Mouse (Mus musculus): ENCODE results near the gene Actrt2. TPM values are rescaled to one million over a fixed set of nuclear protein-coding genes. Genes with fewer than 3 reads are reported as not detected.

Gene Actrt2
- polyA plus RNA-seq, 1 experiment from 2014 or later = not detected

DNA sequence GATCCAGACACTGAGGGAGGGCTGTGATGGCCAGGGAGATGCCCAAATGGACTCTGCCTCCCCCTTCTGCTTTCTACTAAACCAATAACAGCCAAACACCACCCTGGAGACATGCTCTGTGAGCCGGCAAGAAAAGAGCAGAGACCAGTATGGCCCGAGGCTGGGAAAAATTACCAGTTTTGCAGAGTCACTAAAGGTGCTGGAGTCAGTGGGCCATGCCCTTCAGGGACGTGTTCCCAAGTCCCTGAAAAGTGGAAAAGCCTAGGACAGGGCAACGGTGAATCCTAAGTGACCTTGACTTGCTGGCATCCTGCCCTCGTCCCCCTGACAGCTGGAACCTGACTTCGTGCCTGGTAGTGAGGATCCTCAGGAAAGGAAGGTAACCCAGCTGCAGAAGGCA, 25.2 kb downstream of the Actrt2 start:
- H3K27ac ChIP-seq (replicated peaks) = no peak overlapping the region
- H3K4me3 ChIP-seq = no peak overlapping the region
- WGBS = 3% methylated on average over 6 of the region's 6 CpGs
- peaks cover 100% of the 10 kb centered on the region for H3K27me3 ChIP-seq (ENCODE audit: low read depth, poor library complexity, severe bottlenecking)
- no peaks in the 10 kb centered on the region for H3K36me3 ChIP-seq
- H3K9me3 ChIP-seq (replicated peaks) = peaks cover 10% of the 10 kb centered on the region
- peak; percentile 38 for DNase-seq (ENCODE audit: low spot score)
- H3K4me1 ChIP-seq = peaks cover 48% of the 10 kb centered on the region

DNA sequence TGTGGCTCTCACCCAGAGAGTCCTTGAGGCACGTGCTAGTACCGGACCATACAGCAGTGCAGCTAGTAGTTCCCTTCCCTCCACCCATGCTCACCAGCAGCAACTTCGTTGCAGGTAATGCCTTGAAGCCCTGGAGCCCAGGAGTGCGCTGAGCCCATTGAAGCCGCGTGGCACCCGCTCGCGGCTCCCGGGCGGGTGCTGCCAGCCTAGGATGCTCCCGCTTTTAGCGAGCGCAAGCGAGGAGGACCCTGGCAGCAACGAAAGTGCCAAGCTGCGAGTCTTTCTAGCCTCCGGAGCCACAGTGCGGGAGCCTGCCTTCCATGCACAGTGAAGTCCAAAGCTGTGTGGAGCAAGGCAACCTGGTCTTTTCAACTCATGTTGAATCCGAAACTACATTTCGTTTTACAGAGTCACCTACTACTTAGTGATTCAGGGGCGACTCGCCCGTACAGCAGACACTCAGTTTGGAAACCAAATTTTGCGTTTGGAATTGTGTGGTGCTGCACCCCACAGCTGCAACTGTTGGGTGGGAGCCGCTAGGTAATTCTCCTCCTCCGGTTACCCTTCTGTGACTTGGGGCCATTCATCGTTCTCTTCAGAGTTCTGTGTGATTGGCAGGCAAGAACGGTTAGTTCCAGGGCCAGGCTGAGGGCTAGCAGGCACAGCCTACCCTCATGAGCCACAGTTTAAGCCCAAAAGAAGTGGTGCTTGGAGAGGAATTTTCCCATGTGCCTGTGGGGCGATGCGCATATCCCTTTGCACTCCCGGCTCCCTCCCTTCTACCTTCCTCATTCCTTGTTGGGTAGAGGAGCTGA, 26.2 kb downstream of the Actrt2 start:
- H3K36me3 ChIP-seq = no peaks in the 10 kb centered on the region
- H3K27me3 ChIP-seq (ENCODE audit: low read depth, poor library complexity, severe bottlenecking) = peaks cover 100% of the 10 kb centered on the region
- DNase-seq (ENCODE audit: low spot score) = peak; percentile 59
- H3K27ac ChIP-seq (replicated peaks) = 0 out of 2 replicates have a peak overlapping the region, but pooled peaks have one; percentile 23
- WGBS = under 1% methylated on average over 32 of the region's 32 CpGs
- H3K4me3 ChIP-seq = peak overlapping the region; percentile 28; the same call in 1 of the 2 replicates
- no peaks in the 10 kb centered on the region for H3K9me3 ChIP-seq (replicated peaks)
- peaks cover 58% of the 10 kb centered on the region for H3K4me1 ChIP-seq

DNA sequence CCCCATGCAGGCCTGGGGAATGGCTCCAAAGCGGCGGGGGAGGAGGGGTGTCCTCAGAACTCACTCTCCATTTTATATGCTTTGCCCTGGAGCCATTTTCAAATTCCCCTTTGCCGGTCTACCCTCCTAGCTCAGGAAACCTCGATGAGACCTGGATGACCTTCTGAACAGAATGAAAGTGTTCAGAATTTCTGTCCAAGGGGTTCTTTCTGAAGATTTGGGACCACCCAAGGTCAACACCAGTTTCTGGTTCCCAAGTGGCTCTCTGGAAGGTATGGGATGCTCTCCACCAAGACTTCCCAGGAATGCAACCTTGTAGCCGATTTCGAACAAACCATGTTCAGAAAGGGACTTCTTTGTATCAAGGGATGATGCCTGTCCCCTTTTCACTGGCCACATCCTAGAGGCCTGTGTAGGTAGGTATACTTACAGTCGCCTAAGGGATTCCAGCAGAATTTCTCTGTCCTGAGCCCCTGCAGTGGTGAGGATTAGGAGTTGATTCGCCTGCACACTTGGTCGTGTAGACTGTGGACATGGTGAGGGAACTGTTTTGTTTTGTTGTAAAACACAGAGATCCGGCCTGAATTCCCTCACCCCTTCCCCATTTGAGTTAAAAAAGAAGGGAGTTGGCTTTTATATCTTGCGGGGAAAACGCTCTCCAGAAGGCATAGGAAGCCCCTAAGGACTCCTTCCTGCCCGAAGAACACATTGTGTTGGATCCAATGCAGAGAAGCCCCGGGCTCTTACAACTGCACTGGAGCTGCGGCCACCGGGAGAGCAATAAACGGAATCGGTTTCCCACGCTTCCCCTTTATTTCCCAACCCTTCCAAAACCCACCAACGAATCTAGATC, 27.0 kb downstream of the Actrt2 start:
- Histone ChIP-seq H3K36me3 (no peaks in the 10 kb centered on the region), H3K27ac (replicated peaks) (no peak overlapping the region), H3K4me1 (peaks cover 65% of the 10 kb centered on the region), H3K4me3 (peak overlapping the region; percentile 28; the same call in 1 of the 2 replicates), H3K27me3 (ENCODE audit: low read depth, poor library complexity, severe bottlenecking) (peaks cover 99% of the 10 kb centered on the region), H3K9me3 (replicated peaks) (no peaks in the 10 kb centered on the region)
- DNase-seq (ENCODE audit: low spot score) = peak; percentile 41
- WGBS = 1% methylated on average over 20 of the region's 20 CpGs

DNA sequence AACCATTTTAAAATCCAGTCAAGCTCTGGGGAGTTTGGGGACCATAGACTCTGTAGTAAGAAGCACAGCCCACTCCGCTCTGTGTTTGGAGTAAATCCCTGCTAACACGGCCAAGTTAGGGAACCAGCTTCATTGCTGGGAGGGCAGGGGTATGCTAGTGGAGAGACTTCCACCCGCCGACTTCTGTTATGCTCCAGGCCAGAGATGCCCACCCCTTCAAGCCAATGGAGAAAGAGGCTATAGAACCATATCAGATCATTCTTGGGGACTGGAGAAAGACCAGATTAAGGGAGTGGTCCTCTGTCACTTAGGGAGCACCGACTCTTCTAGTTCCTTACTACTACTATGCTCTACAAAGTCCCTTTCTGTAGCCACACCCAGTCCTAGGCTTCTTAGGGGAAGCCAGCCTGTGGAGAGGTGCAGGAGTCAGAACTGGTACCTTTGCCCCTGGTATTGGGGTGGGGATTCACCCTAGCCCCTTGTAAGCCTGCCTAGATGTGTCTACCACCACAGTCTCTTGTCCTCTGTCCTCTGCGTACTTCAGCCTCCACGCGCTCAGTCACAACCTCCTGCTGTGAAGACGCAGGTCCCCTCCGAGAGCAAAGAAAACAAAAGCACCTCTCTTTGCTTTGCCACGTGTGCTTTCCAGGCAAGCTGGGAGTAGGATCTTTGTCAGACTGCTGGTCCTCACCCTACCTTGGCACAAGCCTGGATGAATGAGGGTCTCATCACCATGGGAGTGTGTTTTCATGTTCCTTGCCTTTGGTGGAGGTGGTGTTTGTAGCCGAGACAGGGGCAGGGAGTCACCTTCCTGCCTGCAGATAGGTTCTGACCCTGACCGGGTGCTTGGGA, 27.9 kb downstream of the Actrt2 start:
- Histone ChIP-seq H3K27ac (replicated peaks) (no peak overlapping the region), H3K9me3 (replicated peaks) (no peaks in the 10 kb centered on the region), H3K36me3 (no peaks in the 10 kb centered on the region), H3K27me3 (ENCODE audit: low read depth, poor library complexity, severe bottlenecking) (peaks cover 99% of the 10 kb centered on the region), H3K4me1 (peaks cover 73% of the 10 kb centered on the region), H3K4me3 (no peak overlapping the region)
- DNase-seq (ENCODE audit: low spot score) = no peak
- WGBS = 2% methylated on average over 13 of the region's 13 CpGs

DNA sequence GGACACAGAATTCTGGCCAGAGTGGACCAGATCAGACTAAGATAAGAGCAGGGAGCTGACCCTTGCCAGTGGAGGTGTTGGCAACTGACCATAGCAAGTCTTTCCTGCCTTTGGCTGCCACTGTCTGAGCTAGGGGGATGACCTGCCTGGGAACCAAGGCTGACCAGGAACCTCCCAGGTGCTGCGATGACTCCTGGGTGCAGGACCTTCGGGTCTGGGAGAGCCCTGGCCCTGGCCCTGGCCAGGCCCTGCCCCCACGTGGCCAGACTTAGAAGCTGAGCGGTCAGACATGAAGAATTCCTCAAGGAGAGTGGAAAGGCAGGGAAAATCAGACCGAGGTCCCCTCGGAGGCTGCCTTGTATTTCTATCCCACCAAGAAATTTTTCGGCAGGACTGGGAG, 28.5 kb downstream of the Actrt2 start:
- no peak overlapping the region for H3K27ac ChIP-seq (replicated peaks)
- peaks cover 99% of the 10 kb centered on the region for H3K27me3 ChIP-seq (ENCODE audit: low read depth, poor library complexity, severe bottlenecking)
- no peaks in the 10 kb centered on the region for H3K36me3 ChIP-seq
- H3K4me1 ChIP-seq = peaks cover 80% of the 10 kb centered on the region
- DNase-seq (ENCODE audit: low spot score) = peak; percentile 69
- no peaks in the 10 kb centered on the region for H3K9me3 ChIP-seq (replicated peaks)
- no peak overlapping the region for H3K4me3 ChIP-seq
- WGBS = 1% methylated on average over 7 of the region's 7 CpGs

DNA sequence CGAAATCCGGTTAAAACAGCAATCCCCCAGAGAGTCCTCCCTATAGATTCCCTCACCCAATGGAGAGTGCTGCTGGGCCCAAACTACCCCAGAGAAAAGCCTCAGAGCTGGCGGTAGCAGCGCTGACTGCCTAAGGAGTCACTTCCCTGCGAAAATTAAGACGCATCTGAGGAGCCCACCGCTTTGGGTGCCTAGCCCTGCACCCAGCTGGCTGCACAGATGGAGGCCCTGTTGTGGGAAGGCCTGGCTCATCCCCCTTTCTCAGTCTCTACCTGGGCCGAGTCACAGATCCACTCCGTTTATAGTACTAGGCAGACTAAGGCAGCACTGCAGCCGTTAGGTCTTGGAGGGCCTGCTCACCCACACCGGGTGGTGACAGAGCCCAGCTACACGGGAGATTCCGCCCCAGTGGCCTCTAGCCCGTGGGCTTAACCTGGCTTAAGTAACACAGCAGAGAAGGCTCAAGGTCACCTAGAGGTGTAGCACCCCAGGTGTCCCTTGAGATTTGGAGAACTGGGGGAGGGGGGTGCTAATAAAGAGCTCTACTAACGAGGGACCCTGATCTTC, 29.3 kb downstream of the Actrt2 start:
- H3K9me3 ChIP-seq (replicated peaks) = no peaks in the 10 kb centered on the region
- peak overlapping the region; percentile 67 for H3K4me3 ChIP-seq
- H3K4me1 ChIP-seq = peaks cover 87% of the 10 kb centered on the region
- DNase-seq (ENCODE audit: low spot score) = peak; percentile 44
- no peaks in the 10 kb centered on the region for H3K36me3 ChIP-seq
- peaks cover 99% of the 10 kb centered on the region for H3K27me3 ChIP-seq (ENCODE audit: low read depth, poor library complexity, severe bottlenecking)
- 2% methylated on average over 15 of the region's 15 CpGs for WGBS
- H3K27ac ChIP-seq (replicated peaks) = 0 out of 2 replicates have a peak overlapping the region, but pooled peaks have one; percentile 6

DNA sequence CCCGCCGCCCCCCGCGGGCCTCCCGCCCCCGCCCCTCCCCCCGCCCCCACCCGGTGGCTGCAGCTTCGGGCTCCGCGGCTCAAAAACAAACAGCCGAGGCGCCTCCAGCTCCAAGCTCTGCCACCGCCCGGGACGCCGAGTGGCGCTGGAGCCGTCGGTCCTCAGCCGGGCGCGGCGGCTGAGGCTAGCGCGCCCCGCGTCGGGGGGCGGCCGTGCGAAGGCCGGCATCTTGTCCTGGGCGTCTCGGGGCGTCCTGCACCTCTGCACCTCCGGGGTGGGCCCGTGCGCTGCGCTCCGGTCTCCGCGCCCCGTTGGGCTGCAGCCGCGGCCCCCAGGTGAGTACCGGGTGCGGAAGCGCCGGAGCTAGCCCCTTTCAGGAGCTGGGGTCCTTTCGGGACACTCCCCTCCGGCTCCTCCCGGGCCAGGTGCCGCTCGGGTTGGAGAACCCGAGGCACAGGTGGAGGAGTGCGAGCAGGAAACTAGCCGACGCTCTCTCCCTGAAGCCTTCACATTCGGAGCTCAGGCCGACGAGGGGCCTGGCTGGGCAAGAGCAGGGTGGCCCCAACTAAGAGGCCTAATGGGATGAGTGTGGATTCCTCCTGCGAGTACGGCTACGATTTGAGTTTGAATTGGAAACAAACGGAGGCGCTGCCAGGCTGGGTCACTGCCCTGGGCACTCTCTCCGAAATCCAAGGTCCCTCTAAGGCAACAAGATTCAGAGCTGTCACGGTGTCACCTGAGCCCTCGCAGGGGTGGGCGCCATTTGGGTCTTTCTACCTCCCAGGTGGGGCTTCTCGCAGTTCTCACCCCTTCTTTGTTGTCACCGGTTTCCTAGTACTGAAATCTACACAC, 30.0 kb downstream of the Actrt2 start:
- Histone ChIP-seq H3K4me3 (peak overlapping the region; percentile 67), H3K27me3 (ENCODE audit: low read depth, poor library complexity, severe bottlenecking) (peaks cover 99% of the 10 kb centered on the region), H3K27ac (replicated peaks) (peak overlapping the region; percentile 91), H3K36me3 (no peaks in the 10 kb centered on the region), H3K9me3 (replicated peaks) (no peaks in the 10 kb centered on the region), H3K4me1 (peaks cover 94% of the 10 kb centered on the region)
- DNase-seq (ENCODE audit: low spot score) = peak; percentile 54
- WGBS = under 1% methylated on average over 57 of the region's 73 CpGs

DNA sequence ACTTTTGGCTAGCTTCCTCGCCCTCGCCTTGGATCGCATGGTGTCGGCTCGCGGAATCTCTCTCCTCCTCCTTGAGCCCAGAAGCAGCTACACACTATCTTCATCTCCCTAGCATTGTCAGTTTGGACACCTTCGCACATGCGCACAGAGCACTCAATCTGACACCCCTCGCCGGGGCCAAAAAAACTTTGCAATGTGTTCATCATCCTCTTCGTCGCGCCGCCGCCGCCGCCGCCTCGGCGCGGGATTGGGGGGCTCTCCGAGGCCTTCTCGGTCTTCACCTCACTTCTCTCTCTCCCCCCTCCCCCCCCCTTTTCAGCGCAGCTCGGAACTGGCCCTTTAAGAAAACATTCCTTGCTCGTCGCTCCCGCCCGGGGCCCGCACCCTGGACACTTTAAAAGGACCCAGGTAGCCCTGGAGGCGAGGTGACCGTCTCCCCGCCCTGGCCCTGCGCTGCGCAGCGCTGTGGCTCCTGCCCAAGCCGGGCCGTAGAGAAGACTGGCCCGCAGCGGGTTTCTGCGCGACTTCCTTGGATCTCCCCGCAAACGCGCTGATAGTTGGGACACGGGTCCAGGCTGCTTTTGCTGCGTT, 30.9 kb downstream of the Actrt2 start, which contains the start of gene Prdm16:
Gene Prdm16, minus strand, starts transcription at position 153 of the 591 bp plus-strand sequence.
- H3K36me3 ChIP-seq = no peaks in the 10 kb centered on the region
- peak; percentile 83 for DNase-seq (ENCODE audit: low spot score)
- H3K4me1 ChIP-seq = peaks cover 96% of the 10 kb centered on the region
- H3K27me3 ChIP-seq (ENCODE audit: low read depth, poor library complexity, severe bottlenecking) = peaks cover 99% of the 10 kb centered on the region
- peak within 1 kb of the TSS; percentile 67 for H3K4me3 ChIP-seq
- H3K27ac ChIP-seq (replicated peaks) = peak within 1 kb of the TSS; percentile 91
- no peaks in the 10 kb centered on the region for H3K9me3 ChIP-seq (replicated peaks)
- WGBS = under 1% methylated on average over 47 of the region's 47 CpGs

DNA sequence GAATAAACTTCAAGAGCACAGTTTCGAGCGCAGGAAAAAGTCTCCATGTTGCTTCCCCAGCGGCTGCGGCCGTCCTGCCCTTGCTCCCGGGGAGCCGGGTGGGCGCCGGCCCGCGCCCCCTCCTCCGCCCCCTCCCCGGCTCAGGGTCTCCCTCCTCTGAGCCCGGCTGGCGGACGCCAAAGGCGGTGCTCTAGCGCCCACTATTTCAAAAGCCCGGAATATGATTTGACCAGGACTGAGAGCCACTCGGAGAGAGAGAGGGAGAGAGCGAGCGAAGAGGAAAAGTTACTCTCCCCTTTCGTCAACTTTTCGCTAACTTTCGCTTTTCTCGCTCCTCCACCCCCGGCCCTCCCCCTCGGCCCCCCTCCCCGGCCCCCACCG, 31.6 kb downstream of the Actrt2 start:
- Histone ChIP-seq H3K9me3 (replicated peaks) (no peaks in the 10 kb centered on the region), H3K4me1 (peaks cover 94% of the 10 kb centered on the region), H3K27me3 (ENCODE audit: low read depth, poor library complexity, severe bottlenecking) (peaks cover 99% of the 10 kb centered on the region), H3K36me3 (no peaks in the 10 kb centered on the region), H3K27ac (replicated peaks) (peak overlapping the region; percentile 91), H3K4me3 (peak overlapping the region; percentile 67)
- under 1% methylated on average over 29 of the region's 30 CpGs for WGBS
- no peak for DNase-seq (ENCODE audit: low spot score)

DNA sequence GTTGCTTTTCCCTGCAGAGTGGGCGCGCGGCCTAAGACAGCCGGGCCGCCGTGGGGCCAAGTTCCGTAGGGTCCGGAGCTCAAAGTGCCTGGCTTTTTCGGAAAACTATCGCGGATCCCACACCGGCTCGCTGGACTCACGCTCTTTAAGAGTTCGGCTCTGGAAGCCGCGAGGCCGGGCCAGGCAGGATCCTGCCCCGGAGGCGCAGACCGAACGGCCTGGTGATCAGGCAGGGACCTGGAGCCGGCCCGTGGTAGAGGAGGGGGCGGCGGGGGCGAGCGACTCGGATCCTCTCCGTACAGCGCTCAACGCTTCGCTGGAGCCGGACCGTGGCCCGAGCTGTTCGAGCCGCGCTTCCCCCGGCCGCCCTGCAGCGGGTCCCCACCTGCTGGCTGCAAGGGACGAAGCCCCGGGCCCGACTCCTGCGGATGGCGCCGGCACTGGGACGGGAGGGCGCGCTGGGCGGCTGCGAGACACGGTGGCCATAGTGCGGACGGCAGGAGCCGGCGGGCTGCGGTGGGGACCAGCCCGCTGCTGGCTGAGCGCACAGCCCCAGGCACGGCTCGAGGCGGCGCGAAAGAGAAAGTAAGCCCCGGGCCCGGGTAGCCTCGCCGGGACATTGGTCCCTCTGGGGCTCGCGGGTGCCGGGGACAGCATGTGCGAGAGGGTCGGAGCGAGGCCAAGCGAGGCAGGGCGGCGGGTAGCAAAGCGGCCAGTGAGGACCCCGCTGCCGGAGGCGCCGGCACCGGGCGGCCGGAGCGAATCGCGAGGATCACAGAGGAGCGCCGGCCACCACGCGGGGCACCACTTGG, 32.2 kb downstream of the Actrt2 start:
- Histone ChIP-seq H3K4me1 (peaks cover 92% of the 10 kb centered on the region), H3K27me3 (ENCODE audit: low read depth, poor library complexity, severe bottlenecking) (peaks cover 99% of the 10 kb centered on the region)
- WGBS = under 1% methylated on average over 94 of the region's 94 CpGs

More for the DNA sequence above, 32.2 kb downstream of the Actrt2 start:
- Histone ChIP-seq H3K4me3 (peak overlapping the region; percentile 67), H3K27ac (replicated peaks) (peak overlapping the region; percentile 91), H3K36me3 (no peaks in the 10 kb centered on the region), H3K9me3 (replicated peaks) (no peaks in the 10 kb centered on the region)
- peak; percentile 87 for DNase-seq (ENCODE audit: low spot score)

Data from midbrain, embryonic 10.5 days (tissue).